Mouse (Mus musculus) neural tube, embryonic 11.5 days (tissue): Measurements from ENCODE around the gene Rpl10a. TPM values are rescaled to one million over a fixed set of nuclear protein-coding genes. Genes with fewer than 3 reads are reported as not detected.

Source experiments
- ATAC-seq: fragments of 200-750 bp; cut with Nextera tagmentation; 2 replicates; pipeline ENCODE4 v1.8.0; 2017; ENCODE audit warnings: moderate number of reproducible peaks, mild to moderate bottlenecking, moderate TSS enrichment, moderate library complexity; ENCODE audit not compliant: insufficient read depth, low FRiP score, low TSS enrichment
- DNase-seq: peaks from one replicate; pipeline ENCODE4 v3.0.0-alpha.2; 2015; ENCODE audit warnings: low spot score
- H3K27ac ChIP-seq: fragments of 300-500 bp; sonication (generic); 2 replicates; pipeline ENCODE4 v1.5.1; 2014; ENCODE audit warnings: low read depth, mild to moderate bottlenecking, low read length
- H3K27me3 ChIP-seq: fragments of 300-500 bp; sonication (generic); 2 replicates; pipeline ENCODE4 v1.6.1; 2014; ENCODE audit warnings: mild to moderate bottlenecking, low read length, mixed read lengths; ENCODE audit not compliant: control insufficient read depth, insufficient read depth
- H3K36me3 ChIP-seq: fragments of 300-500 bp; sonication (generic); 2 replicates; pipeline ENCODE4 v1.6.1; 2014; ENCODE audit warnings: mild to moderate bottlenecking, low read length, moderate library complexity, mixed read lengths; ENCODE audit not compliant: control insufficient read depth, insufficient read depth
- H3K4me1 ChIP-seq: fragments of 300-500 bp; sonication (generic); 2 replicates; pipeline ENCODE4 v1.6.1; 2014; ENCODE audit warnings: low read length, mixed read lengths; ENCODE audit not compliant: control insufficient read depth, insufficient read depth
- H3K4me2 ChIP-seq: fragments of 300-500 bp; sonication (generic); 2 replicates; pipeline ENCODE4 v1.6.1; 2014; ENCODE audit warnings: low read depth, mild to moderate bottlenecking, moderate library complexity
- H3K4me3 ChIP-seq: fragments of 300-500 bp; sonication (generic); 2 replicates; pipeline ENCODE4 v1.5.1; 2014; ENCODE audit warnings: low read depth, low read length
- H3K9ac ChIP-seq: fragments of 300-500 bp; sonication (generic); 2 replicates; pipeline ENCODE4 v1.6.1; 2014; ENCODE audit warnings: mild to moderate bottlenecking, low read length
- H3K9me3 ChIP-seq: fragments of 300-500 bp; sonication (generic); 2 replicates; pipeline ENCODE4 v1.6.1; 2016; ENCODE audit warnings: low read length; ENCODE audit not compliant: control insufficient read depth
- WGBS: fragments of 180-500 bp; shearing (Covaris S2); extraction: QIAGEN DNeasy Blood & Tissue Kit; methylation state at CpG from one replicate; pipeline ENCODE4 v1.1.7; 2014; 5-methylcytosine and 5-hydroxymethylcytosine counted together
- polyA plus RNA-seq: library from polyadenylated mRNA; unstranded; fragments of >200 nt; fragmentation: Nextera tagmentation; extraction: Ambion mirVana; gene quantifications from 2 replicates; pipeline ENCODE4 v1.2.1, GENCODE M21; 2014

Gene Rpl10a
- polyA plus RNA-seq, 1 experiment from 2014 or later: 478 TPM

DNA sequence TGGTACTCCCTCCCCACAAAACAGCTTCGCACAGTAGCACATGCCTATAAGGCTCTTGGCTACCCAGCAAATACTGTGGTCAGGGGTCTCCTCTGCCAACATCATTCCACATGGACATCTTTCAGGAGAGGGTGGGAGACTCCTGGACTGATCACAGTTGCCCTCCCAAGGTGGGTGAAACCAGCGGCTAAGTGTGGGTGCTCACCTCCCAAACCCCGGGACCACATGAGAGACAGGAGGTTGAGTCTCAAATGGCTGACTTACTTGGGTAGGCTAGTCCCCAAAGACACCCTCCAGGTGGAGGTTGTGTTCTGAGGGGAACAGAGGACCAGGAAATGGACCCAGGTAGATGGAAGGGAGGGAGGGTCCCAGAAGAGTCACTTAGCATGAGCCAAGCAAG lies 16.4 kb downstream of the Rpl10a start:
- H3K27me3 ChIP-seq: peaks cover 4% of the 10 kb centered on the region; the same call in 1 of the 2 replicates
- H3K9ac ChIP-seq: no peak overlapping the region
- no peak overlapping the region for H3K4me3 ChIP-seq
- H3K4me2 ChIP-seq: no peak overlapping the region
- no peak overlapping the region for H3K27ac ChIP-seq
- H3K9me3 ChIP-seq: no peaks in the 10 kb centered on the region
- ATAC-seq (no peak), DNase-seq (no peak)
- WGBS: 66% methylated on average over 3 of the region's 3 CpGs
- peaks cover 33% of the 10 kb centered on the region for H3K4me1 ChIP-seq
- peaks cover 2% of the 10 kb centered on the region; the same call in 1 of the 2 replicates for H3K36me3 ChIP-seq

DNA sequence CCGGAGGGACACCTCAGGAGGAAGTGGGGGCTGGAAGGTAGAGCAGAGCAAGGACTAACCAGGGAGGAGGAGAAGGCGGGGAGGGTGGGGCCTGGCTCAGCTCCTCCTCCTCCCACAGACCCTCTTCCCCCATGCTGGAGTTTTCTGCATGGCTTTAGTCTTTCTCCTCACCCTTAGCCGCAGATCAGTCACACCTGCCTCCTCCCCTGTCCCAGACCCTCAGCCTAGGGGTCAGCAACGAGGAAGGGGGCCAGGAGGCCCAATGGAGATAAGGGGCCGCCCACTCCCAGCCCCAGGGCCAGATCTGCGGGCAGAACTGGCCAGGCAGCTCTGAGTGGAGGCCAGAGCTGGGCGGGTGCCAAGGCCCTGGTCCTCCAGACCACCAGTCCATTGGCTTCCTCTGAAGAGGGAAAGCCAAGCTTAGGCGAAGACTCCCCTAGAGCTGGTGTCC lies 17.0 kb downstream of the Rpl10a start:
- Histone ChIP-seq H3K36me3 (0 out of 2 replicates have a peak, but pooled peaks cover 2% of the 10 kb centered on the region), H3K4me1 (peaks cover 35% of the 10 kb centered on the region), H3K27me3 (peaks cover 4% of the 10 kb centered on the region; the same call in 1 of the 2 replicates), H3K27ac (no peak overlapping the region), H3K9ac (peak overlapping the region; percentile 32; the same call in 1 of the 2 replicates), H3K4me2 (peak overlapping the region; percentile 12; the same call in 1 of the 2 replicates), H3K9me3 (no peaks in the 10 kb centered on the region), H3K4me3 (no peak overlapping the region)
- DNase-seq (no peak), ATAC-seq (no peak)
- 13% methylated on average over 8 of the region's 8 CpGs for WGBS

DNA sequence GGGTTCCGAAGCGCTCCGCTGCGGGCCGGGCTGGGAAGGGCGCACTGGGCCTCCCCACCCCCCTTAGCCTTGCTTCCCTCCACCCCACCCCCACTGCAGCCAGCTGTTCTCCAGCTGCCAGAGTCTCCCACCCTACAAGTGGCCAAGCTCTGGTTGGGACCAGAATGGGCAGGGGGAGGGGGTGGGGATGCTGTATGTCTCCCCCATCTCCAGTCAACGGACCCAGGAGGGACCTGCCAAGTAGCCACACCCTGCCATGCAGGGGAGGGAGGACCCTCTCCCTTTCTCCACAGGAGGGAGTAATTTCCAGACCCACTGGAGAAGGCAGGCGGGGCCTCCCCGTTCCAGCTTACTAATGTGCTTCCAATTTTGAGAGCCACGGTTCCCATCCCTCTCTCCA lies 17.6 kb downstream of the Rpl10a start:
- no peak overlapping the region for H3K4me3 ChIP-seq
- peaks cover 4% of the 10 kb centered on the region; the same call in 1 of the 2 replicates for H3K27me3 ChIP-seq
- H3K36me3 ChIP-seq: 0 out of 2 replicates have a peak, but pooled peaks cover under 1% of the 10 kb centered on the region
- H3K4me2 ChIP-seq: peak overlapping the region; percentile 12; the same call in 1 of the 2 replicates
- 8% methylated on average over 8 of the region's 10 CpGs for WGBS
- H3K9ac ChIP-seq: peak overlapping the region; percentile 10; the same call in 1 of the 2 replicates
- H3K27ac ChIP-seq: no peak overlapping the region
- DNase-seq (no peak), ATAC-seq (no peak)
- no peaks in the 10 kb centered on the region for H3K9me3 ChIP-seq
- peaks cover 34% of the 10 kb centered on the region for H3K4me1 ChIP-seq

DNA sequence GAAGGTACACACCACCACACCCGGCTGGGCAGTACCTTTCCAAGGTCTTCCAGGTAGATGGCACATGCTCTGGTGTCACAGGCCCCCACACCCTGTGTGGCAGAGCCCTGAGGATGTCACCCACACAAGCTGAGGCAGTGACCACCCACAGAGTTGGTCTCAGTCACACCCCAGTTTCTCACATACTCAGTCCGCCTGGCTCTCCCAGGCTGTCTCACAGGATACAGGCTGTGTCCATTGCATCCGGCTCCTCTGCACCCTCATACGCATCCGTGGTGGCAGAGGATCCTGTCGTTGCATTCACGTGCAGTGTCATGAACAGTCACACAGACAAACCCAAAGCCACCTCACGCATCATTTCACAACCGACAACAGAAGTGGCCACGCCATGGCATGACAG lies 19.1 kb downstream of the Rpl10a start:
- no peak for ATAC-seq
- Histone ChIP-seq H3K9me3 (no peaks in the 10 kb centered on the region), H3K4me3 (no peak overlapping the region), H3K27me3 (peaks cover 12% of the 10 kb centered on the region), H3K4me1 (peaks cover 27% of the 10 kb centered on the region), H3K4me2 (no peak overlapping the region), H3K9ac (no peak overlapping the region), H3K27ac (no peak overlapping the region), H3K36me3 (no peaks in the 10 kb centered on the region)
- DNase-seq: no peak
- 77% methylated on average over 10 of the region's 10 CpGs for WGBS

DNA sequence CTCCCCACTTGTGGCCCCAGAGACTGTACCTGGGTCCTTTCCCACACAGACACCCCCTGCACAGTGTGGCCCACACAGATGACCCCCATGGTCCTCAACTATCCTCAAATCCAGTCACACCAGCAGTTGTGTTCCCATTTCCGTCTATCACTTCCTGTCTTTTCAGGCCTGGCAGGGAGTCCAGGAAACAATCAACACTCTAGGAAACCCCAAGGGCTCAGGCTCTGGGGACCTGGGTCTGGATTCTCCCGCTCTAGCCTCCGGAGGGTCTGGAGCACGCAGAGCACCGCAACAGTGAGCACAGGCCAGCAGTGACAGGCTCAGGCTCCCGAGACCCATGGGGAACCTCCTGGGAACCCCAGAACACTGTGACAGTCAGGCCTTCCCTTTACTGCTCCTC lies 19.9 kb downstream of the Rpl10a start:
- H3K36me3 ChIP-seq: no peaks in the 10 kb centered on the region
- H3K4me3 ChIP-seq: no peak overlapping the region
- no peak overlapping the region for H3K27ac ChIP-seq
- 64% methylated on average over 6 of the region's 6 CpGs for WGBS
- H3K27me3 ChIP-seq: peaks cover 12% of the 10 kb centered on the region
- H3K4me2 ChIP-seq: no peak overlapping the region; the same call in 1 of the 2 replicates
- H3K4me1 ChIP-seq: peaks cover 27% of the 10 kb centered on the region
- peak overlapping the region; percentile 31; the same call in 1 of the 2 replicates for H3K9ac ChIP-seq
- H3K9me3 ChIP-seq: no peaks in the 10 kb centered on the region
- no peak for ATAC-seq
- DNase-seq: no peak

DNA sequence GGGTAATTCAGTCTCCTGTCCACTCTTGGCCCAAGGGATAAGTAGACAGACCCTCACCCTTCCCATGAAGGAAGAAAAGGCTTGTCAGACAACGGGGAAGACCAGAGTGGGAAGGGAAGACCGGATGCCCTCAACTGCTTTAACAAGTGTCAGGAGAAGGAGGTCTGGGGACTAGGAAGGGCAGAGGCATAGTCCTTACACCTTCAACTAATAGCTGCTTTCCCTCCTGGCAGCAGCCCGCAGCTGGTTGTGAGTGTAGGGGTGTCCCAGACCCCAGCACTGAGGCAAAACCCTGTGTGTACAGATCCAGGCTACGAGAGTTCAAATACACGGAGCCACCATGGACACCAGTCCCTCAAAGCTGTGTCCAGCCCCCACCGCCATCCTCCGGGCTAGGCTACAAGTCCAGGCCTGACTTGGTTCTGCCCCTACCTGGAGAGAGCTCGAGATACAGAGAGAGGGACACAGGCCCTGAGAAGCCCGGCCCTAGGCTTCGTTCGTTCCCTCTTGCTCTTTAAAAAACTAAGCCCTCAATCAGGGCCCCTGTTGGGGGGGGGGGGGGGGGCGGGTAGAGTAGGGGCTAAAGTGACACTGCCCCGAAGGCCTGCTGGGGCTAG lies 21.1 kb downstream of the Rpl10a start:
- no peaks in the 10 kb centered on the region for H3K36me3 ChIP-seq
- ATAC-seq (no peak), DNase-seq (no peak)
- H3K27me3 ChIP-seq: peaks cover 12% of the 10 kb centered on the region
- H3K4me2 ChIP-seq: peak overlapping the region; percentile 90
- no peak overlapping the region for H3K27ac ChIP-seq
- peak overlapping the region; percentile 74 for H3K9ac ChIP-seq
- no peaks in the 10 kb centered on the region for H3K9me3 ChIP-seq
- 9% methylated on average over 13 of the region's 13 CpGs for WGBS
- peak overlapping the region; percentile 79 for H3K4me3 ChIP-seq
- H3K4me1 ChIP-seq: peaks cover 22% of the 10 kb centered on the region

DNA sequence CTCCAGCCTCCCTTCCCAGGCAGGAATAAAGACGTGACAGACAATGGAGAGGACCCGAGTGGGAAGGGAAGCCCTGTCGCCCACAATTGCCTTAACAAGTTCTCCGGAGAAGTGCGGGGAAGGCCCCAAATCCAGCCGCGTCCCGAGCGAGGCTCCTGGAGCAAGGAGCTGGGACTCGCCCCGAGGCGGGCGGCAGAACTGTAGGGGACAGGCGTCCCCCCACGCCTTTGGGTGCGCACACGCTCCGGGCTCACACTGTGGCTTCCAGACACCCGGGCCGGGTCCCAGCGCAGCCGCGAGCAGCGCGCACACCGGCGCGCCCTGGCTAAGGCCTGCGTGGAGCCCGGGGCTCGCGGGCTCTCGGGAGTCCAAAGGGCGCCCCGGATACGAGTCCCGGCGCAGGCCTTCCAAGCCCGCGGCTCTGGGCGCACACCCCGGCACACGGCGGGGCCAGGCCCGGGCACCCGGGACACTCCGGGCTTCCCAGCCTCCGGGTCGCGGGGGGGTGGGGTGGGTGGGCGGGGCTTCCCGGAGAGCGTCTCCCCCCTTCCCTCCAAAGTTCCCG lies 21.7 kb downstream of the Rpl10a start:
- Histone ChIP-seq H3K27ac (peak overlapping the region; percentile 53; the same call in 1 of the 2 replicates), H3K9me3 (no peaks in the 10 kb centered on the region), H3K4me3 (peak overlapping the region; percentile 79), H3K27me3 (peaks cover 12% of the 10 kb centered on the region), H3K9ac (peak overlapping the region; percentile 74), H3K4me1 (peaks cover 20% of the 10 kb centered on the region), H3K4me2 (peak overlapping the region; percentile 90), H3K36me3 (no peaks in the 10 kb centered on the region)
- ATAC-seq (peak; percentile 54), DNase-seq (peak; percentile 53)
- whole genome bisulfite sequencing: under 1% methylated on average over 45 of the region's 54 CpGs

DNA sequence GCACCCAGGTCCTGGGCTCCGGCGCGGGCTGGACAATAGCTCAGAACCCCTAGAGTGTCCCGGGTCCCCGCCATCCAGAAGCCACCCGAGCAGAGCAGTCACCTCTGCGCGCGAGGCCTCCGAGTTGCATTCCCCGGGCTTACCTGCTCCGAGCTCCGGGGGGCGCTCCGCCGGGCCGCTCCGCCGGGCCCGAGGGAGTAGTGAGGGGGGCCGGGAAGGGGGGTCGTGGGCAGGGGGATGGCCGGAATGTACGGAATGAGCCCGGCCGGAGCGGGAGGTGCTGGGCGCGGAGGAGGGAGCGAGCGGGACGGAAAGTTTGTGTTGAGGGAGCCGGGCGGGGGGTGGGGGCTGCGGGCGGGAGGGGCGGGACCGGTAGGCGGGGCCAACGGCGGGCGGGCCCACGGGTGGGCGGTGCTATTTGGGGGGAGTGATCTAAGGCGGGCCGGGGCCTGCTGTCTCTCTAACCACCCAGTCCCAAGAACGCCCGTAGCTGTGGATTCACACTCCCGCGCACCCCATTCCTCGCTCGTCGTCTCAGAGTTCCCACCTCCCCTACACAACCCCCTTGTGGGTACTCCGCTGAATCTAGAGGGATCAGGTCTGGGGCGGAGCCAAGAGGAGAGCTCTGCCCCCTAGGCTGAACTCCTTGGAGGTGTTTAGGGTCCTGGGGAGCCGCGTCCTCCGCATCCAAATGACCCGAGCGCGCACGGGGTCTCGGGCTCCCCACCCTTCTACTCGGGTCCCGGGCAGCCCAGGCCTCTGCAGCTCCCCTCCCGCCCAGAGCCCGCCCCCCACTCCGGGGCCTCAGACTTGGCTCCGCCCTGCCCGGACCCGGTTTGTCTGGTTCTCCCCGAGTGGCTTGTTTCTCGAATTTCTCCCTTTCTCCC lies 22.4 kb downstream of the Rpl10a start, which contains the start of gene Tead3:
TSS of gene Tead3 (minus strand) at position 352 of the 887 bp plus-strand sequence.
- peak within 1 kb of the TSS; percentile 90 for H3K4me2 ChIP-seq
- under 1% methylated on average over 54 of the region's 73 CpGs for WGBS
- H3K9me3 ChIP-seq: no peaks in the 10 kb centered on the region
- H3K27ac ChIP-seq: peak within 1 kb of the TSS; percentile 62
- H3K36me3 ChIP-seq: no peaks in the 10 kb centered on the region
- peak within 1 kb of the TSS; percentile 79 for H3K4me3 ChIP-seq
- H3K27me3 ChIP-seq: peaks cover 12% of the 10 kb centered on the region
- H3K4me1 ChIP-seq: peaks cover 17% of the 10 kb centered on the region
- peak within 1 kb of the TSS; percentile 74 for H3K9ac ChIP-seq
- peak; percentile 85 for DNase-seq
- peak; percentile 76 for ATAC-seq
